Mouse (Mus musculus): ENCODE results near the gene Pdcl3. TPM values are rescaled to one million over a fixed set of nuclear protein-coding genes. Genes with fewer than 3 reads are reported as not detected.

Pdcl3 gene
- polyA plus RNA-seq, 1 experiment, result 8.1 TPM

- Histone ChIP-seq H3K27me3 (ENCODE audit: control insufficient read depth, insufficient read depth, low read length) (no peaks in the 10 kb centered on the region), H3K4me3 (ENCODE audit: control insufficient read depth, low read depth, low read length) (no peak overlapping the region), H3K27ac (ENCODE audit: control insufficient read depth, insufficient read depth, low read depth, low read length) (no peak overlapping the region), H3K36me3 (ENCODE audit: control insufficient read depth, insufficient read depth, low read length) (no peaks in the 10 kb centered on the region), H3K4me1 (ENCODE audit: control insufficient read depth, insufficient read depth, low read length) (no peaks in the 10 kb centered on the region)
- TF ChIP-seq CTCF (IDR thresholded peaks at IDR 0.05; ENCODE audit: control insufficient read depth, insufficient read depth, insufficient replicate concordance, low read depth, low read length) (no peak), POLR2A (IDR thresholded peaks at IDR 0.05; ENCODE audit: control insufficient read depth, low read depth, low read length) (no peak)
Observed at GRCm38 (mm10) chr1:38972986-38973592, 12.3 kb upstream of the Pdcl3 start.

GRCm38 (mm10) chr1:38979953-38980352 lies 5.5 kb upstream of the Pdcl3 start:
- peak overlapping the region; percentile 2; the same call in 1 of the 2 replicates for H3K4me3 ChIP-seq (ENCODE audit: control insufficient read depth, low read depth, low read length)
- no peak overlapping the region for H3K27ac ChIP-seq (ENCODE audit: control insufficient read depth, insufficient read depth, low read depth, low read length)
- TF ChIP-seq POLR2A (IDR thresholded peaks at IDR 0.05; ENCODE audit: control insufficient read depth, low read depth, low read length), result no peak
- TF ChIP-seq CTCF (IDR thresholded peaks at IDR 0.05; ENCODE audit: control insufficient read depth, insufficient read depth, insufficient replicate concordance, low read depth, low read length), result no peak
- no peaks in the 10 kb centered on the region for H3K4me1 ChIP-seq (ENCODE audit: control insufficient read depth, insufficient read depth, low read length)
- no peaks in the 10 kb centered on the region for H3K36me3 ChIP-seq (ENCODE audit: control insufficient read depth, insufficient read depth, low read length)
- H3K27me3 ChIP-seq (ENCODE audit: control insufficient read depth, insufficient read depth, low read length), result no peaks in the 10 kb centered on the region

GRCm38 (mm10) chr1:38983870-38984269 lies 1.5 kb upstream of the Pdcl3 start:
- Histone ChIP-seq H3K4me3 (ENCODE audit: control insufficient read depth, low read depth, low read length) (no peak overlapping the region), H3K36me3 (ENCODE audit: control insufficient read depth, insufficient read depth, low read length) (no peaks in the 10 kb centered on the region), H3K27ac (ENCODE audit: control insufficient read depth, insufficient read depth, low read depth, low read length) (no peak overlapping the region), H3K4me1 (ENCODE audit: control insufficient read depth, insufficient read depth, low read length) (peaks cover 9% of the 10 kb centered on the region), H3K27me3 (ENCODE audit: control insufficient read depth, insufficient read depth, low read length) (no peaks in the 10 kb centered on the region)
- no peak for TF ChIP-seq POLR2A (IDR thresholded peaks at IDR 0.05; ENCODE audit: control insufficient read depth, low read depth, low read length)
- no peak for TF ChIP-seq CTCF (IDR thresholded peaks at IDR 0.05; ENCODE audit: control insufficient read depth, insufficient read depth, insufficient replicate concordance, low read depth, low read length)

- H3K36me3 ChIP-seq (ENCODE audit: control insufficient read depth, insufficient read depth, low read length), result no peaks in the 10 kb centered on the region
- peaks cover 12% of the 10 kb centered on the region for H3K4me1 ChIP-seq (ENCODE audit: control insufficient read depth, insufficient read depth, low read length)
- no peaks in the 10 kb centered on the region for H3K27me3 ChIP-seq (ENCODE audit: control insufficient read depth, insufficient read depth, low read length)
- peak overlapping the region; percentile 81 for H3K27ac ChIP-seq (ENCODE audit: control insufficient read depth, insufficient read depth, low read depth, low read length)
- TF ChIP-seq POLR2A (IDR thresholded peaks at IDR 0.05; ENCODE audit: control insufficient read depth, low read depth, low read length) (peak; percentile 43; the same call in 1 of the 2 replicates), CTCF (IDR thresholded peaks at IDR 0.05; ENCODE audit: control insufficient read depth, insufficient read depth, insufficient replicate concordance, low read depth, low read length) (no peak)
- H3K4me3 ChIP-seq (ENCODE audit: control insufficient read depth, low read depth, low read length), result peak overlapping the region; percentile 97
Observed at GRCm38 (mm10) chr1:38987080-38987864, 1.9 kb downstream of the Pdcl3 start.

- Histone ChIP-seq H3K4me1 (ENCODE audit: control insufficient read depth, insufficient read depth, low read length) (peaks cover 12% of the 10 kb centered on the region), H3K27ac (ENCODE audit: control insufficient read depth, insufficient read depth, low read depth, low read length) (peak overlapping the region; percentile 81), H3K27me3 (ENCODE audit: control insufficient read depth, insufficient read depth, low read length) (no peaks in the 10 kb centered on the region), H3K4me3 (ENCODE audit: control insufficient read depth, low read depth, low read length) (peak overlapping the region; percentile 97), H3K36me3 (ENCODE audit: control insufficient read depth, insufficient read depth, low read length) (no peaks in the 10 kb centered on the region)
- no peak for TF ChIP-seq CTCF (IDR thresholded peaks at IDR 0.05; ENCODE audit: control insufficient read depth, insufficient read depth, insufficient replicate concordance, low read depth, low read length)
- no peak for TF ChIP-seq POLR2A (IDR thresholded peaks at IDR 0.05; ENCODE audit: control insufficient read depth, low read depth, low read length)
Observed at GRCm38 (mm10) chr1:38987865-38988211, 2.4 kb downstream of the Pdcl3 start.

- Histone ChIP-seq H3K36me3 (ENCODE audit: control insufficient read depth, insufficient read depth, low read length) (no peaks in the 10 kb centered on the region), H3K27me3 (ENCODE audit: control insufficient read depth, insufficient read depth, low read length) (no peaks in the 10 kb centered on the region), H3K4me1 (ENCODE audit: control insufficient read depth, insufficient read depth, low read length) (peaks cover 12% of the 10 kb centered on the region), H3K4me3 (ENCODE audit: control insufficient read depth, low read depth, low read length) (peak overlapping the region; percentile 97), H3K27ac (ENCODE audit: control insufficient read depth, insufficient read depth, low read depth, low read length) (no peak overlapping the region)
- TF ChIP-seq CTCF (IDR thresholded peaks at IDR 0.05; ENCODE audit: control insufficient read depth, insufficient read depth, insufficient replicate concordance, low read depth, low read length) (no peak), POLR2A (IDR thresholded peaks at IDR 0.05; ENCODE audit: control insufficient read depth, low read depth, low read length) (no peak)
Observed at GRCm38 (mm10) chr1:38988357-38988756, 2.9 kb downstream of the Pdcl3 start.

GRCm38 (mm10) chr1:38992365-38992764 lies 7.0 kb downstream of the Pdcl3 start:
- Histone ChIP-seq H3K36me3 (ENCODE audit: control insufficient read depth, insufficient read depth, low read length) (no peaks in the 10 kb centered on the region; the same call in 1 of the 2 replicates), H3K27me3 (ENCODE audit: control insufficient read depth, insufficient read depth, low read length) (no peaks in the 10 kb centered on the region), H3K27ac (ENCODE audit: control insufficient read depth, insufficient read depth, low read depth, low read length) (no peak overlapping the region), H3K4me3 (ENCODE audit: control insufficient read depth, low read depth, low read length) (no peak overlapping the region), H3K4me1 (ENCODE audit: control insufficient read depth, insufficient read depth, low read length) (peaks cover 6% of the 10 kb centered on the region)
- no peak for TF ChIP-seq CTCF (IDR thresholded peaks at IDR 0.05; ENCODE audit: control insufficient read depth, insufficient read depth, insufficient replicate concordance, low read depth, low read length)
- no peak for TF ChIP-seq POLR2A (IDR thresholded peaks at IDR 0.05; ENCODE audit: control insufficient read depth, low read depth, low read length)

All from testis, adult 2 months (tissue).